Comparison of ENCODE assay signal across 13 mouse cellular contexts in the genomic region with DNA sequence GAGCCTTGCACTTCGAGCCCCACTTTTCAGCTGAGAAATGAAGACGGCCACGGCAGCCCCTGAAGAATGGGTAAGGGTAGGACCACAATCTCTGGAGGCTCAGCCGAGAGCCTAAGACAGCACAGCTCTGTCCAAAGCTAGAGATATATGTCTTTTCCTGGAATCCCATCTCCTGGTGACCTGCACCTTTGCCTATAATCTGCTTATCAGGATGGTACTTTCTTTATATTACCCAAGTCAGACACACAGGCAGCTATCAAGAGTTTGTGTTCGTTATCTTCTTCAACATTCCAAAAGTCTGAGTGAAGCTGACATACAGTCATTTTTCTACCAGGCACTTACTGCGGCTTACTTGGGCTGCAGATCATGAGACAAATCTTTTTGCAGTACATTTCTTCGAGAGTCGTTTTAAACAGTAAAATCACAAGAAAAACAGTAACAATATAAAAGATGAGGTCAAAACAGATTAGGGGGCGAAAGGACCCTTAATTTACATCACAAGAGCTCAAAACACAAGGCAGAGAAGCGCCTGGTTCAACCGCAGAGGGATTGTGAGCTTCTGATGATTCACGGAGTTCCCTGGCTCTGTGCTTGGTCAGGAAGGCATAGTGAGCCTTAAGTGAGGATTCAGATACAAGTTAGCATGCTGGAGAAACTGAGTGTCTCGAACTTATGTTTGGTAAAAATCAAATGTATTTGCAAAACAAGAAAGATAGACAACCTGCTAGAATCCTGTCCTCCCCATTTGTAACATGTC. TPM values are rescaled to one million over a fixed set of nuclear protein-coding genes. Genes with fewer than 3 reads are reported as not detected.
DNase-seq lines count a peak whose midpoint lies in the region; ATAC-seq and TF ChIP-seq lines count a peak whose summit lies in the region.
"Had no signal": no experiment of that assay in that cellular context is flagged by ENCODE, and none has a peak within 500 bp of the region (broad histone marks: within the 10 kb centered on the region; RNA-seq: fewer than 3 reads in every experiment).

No protein-coding gene starts in this region.

- no peak for DNase-seq in intestine, embryonic 14.5 days (ENCODE audit: low spot score)
- DNase-seq in layer of hippocampus, postnatal 36 days: no peak
- no peak for DNase-seq in right cerebral cortex, postnatal 10 days (ENCODE audit: low spot score in 2 of 2)
- DNase-seq: adrenal gland, adult 8-10 months; kidney, postnatal 14 days; lung, postnatal 14 days; thymus, postnatal 14 days had no signal

- no peaks in the 10 kb centered on the region for H3K9me3 ChIP-seq in forebrain, embryonic 12.5 days
- H3K9me3 ChIP-seq in forebrain, embryonic 13.5 days (replicated peaks): no peaks in the 10 kb centered on the region
- no peaks in the 10 kb centered on the region for H3K9me3 ChIP-seq in intestine, embryonic 14.5 days (ENCODE audit: control insufficient read depth, low read length)
- no peaks in the 10 kb centered on the region for H3K9me3 ChIP-seq in intestine, postnatal 0 days (ENCODE audit: control insufficient read depth)
- H3K9me3 ChIP-seq in ES-Bruce4 (replicated peaks; ENCODE audit: control insufficient read depth, insufficient read depth, low read length, poor library complexity, severe bottlenecking): no peaks in the 10 kb centered on the region
- H3K9me3 ChIP-seq in intestine, embryonic 16.5 days (ENCODE audit: control insufficient read depth, low read length): no peaks in the 10 kb centered on the region

- 0 out of 2 replicates have a peak overlapping the region, but pooled peaks have one; percentile 25 for H3K27ac ChIP-seq in forebrain, embryonic 12.5 days
- no peak overlapping the region for H3K27ac ChIP-seq in forebrain, embryonic 13.5 days
- peak overlapping the region; percentile 43 for H3K27ac ChIP-seq in intestine, embryonic 14.5 days (ENCODE audit: low read depth)
- no peak overlapping the region for H3K27ac ChIP-seq in intestine, postnatal 0 days (ENCODE audit: low read depth, low read length)
- H3K27ac ChIP-seq in ES-Bruce4 (ENCODE audit: insufficient read depth, low read length): peak overlapping the region; percentile 88
- H3K27ac ChIP-seq in intestine, embryonic 16.5 days (ENCODE audit: low read length): 0 out of 2 replicates have a peak overlapping the region, but pooled peaks have one; percentile 49

- no peak for TF ChIP-seq CTCF in intestine, postnatal 0 days (IDR thresholded peaks at IDR 0.05; ENCODE audit: low read depth)
- no peak for TF ChIP-seq CTCF in ES-Bruce4 (IDR thresholded peaks at IDR 0.05; ENCODE audit: low read depth, low read length)

- H3K4me3 ChIP-seq in forebrain, embryonic 12.5 days (replicated peaks): no peak overlapping the region
- no peak overlapping the region for H3K4me3 ChIP-seq in forebrain, embryonic 13.5 days
- no peak overlapping the region for H3K4me3 ChIP-seq in intestine, embryonic 14.5 days (ENCODE audit: low read depth, low read length)
- no peak overlapping the region for H3K4me3 ChIP-seq in intestine, postnatal 0 days (ENCODE audit: low read depth, low read length)
- H3K4me3 ChIP-seq in ES-Bruce4 (ENCODE audit: low read depth, low read length): no peak overlapping the region
- H3K4me3 ChIP-seq in intestine, embryonic 16.5 days (ENCODE audit: low read length): no peak overlapping the region

- no peak overlapping the region for H3K9ac ChIP-seq in forebrain, embryonic 12.5 days
- H3K9ac ChIP-seq in forebrain, embryonic 13.5 days: no peak overlapping the region
- no peak overlapping the region for H3K9ac ChIP-seq in intestine, embryonic 14.5 days (ENCODE audit: low read length)
- H3K9ac ChIP-seq in intestine, postnatal 0 days (ENCODE audit: low read depth, low read length): no peak overlapping the region
- no peak overlapping the region for H3K9ac ChIP-seq in ES-Bruce4 (ENCODE audit: low read depth, poor library complexity, severe bottlenecking)
- peak overlapping the region; percentile 18; the same call in 1 of the 2 replicates for H3K9ac ChIP-seq in intestine, embryonic 16.5 days (ENCODE audit: low read depth, low read length)

- no peaks in the 10 kb centered on the region for H3K36me3 ChIP-seq in forebrain, embryonic 12.5 days (replicated peaks)
- H3K36me3 ChIP-seq in forebrain, embryonic 13.5 days (ENCODE audit: poor library complexity, severe bottlenecking): no peaks in the 10 kb centered on the region
- H3K36me3 ChIP-seq in intestine, embryonic 14.5 days (ENCODE audit: control insufficient read depth, insufficient read depth, low read length): no peaks in the 10 kb centered on the region
- H3K36me3 ChIP-seq in intestine, postnatal 0 days (ENCODE audit: control insufficient read depth, insufficient read depth): no peaks in the 10 kb centered on the region
- H3K36me3 ChIP-seq in ES-Bruce4 (ENCODE audit: control insufficient read depth, insufficient read depth, low read length, poor library complexity, severe bottlenecking): no peaks in the 10 kb centered on the region
- no peaks in the 10 kb centered on the region for H3K36me3 ChIP-seq in intestine, embryonic 16.5 days (ENCODE audit: control insufficient read depth, insufficient read depth, low read length)

- no peak for TF ChIP-seq EP300 in ES-Bruce4 (IDR thresholded peaks at IDR 0.05; ENCODE audit: insufficient read depth, low read depth, low read length)

- WGBS in forebrain, embryonic 12.5 days: 29% methylated on average over 13 of the region's 13 CpGs
- WGBS in forebrain, embryonic 13.5 days: 25% methylated on average over 13 of the region's 13 CpGs
- WGBS in intestine, embryonic 14.5 days: 40% methylated on average over 13 of the region's 13 CpGs
- 62% methylated on average over 13 of the region's 13 CpGs for WGBS in intestine, postnatal 0 days
- 48% methylated on average over 13 of the region's 13 CpGs for WGBS in intestine, embryonic 16.5 days

- peaks cover 15% of the 10 kb centered on the region; the same call in 1 of the 2 replicates for H3K27me3 ChIP-seq in forebrain, embryonic 12.5 days
- H3K27me3 ChIP-seq in forebrain, embryonic 13.5 days: no peaks in the 10 kb centered on the region
- no peaks in the 10 kb centered on the region for H3K27me3 ChIP-seq in intestine, embryonic 14.5 days (replicated peaks; ENCODE audit: control insufficient read depth, insufficient read depth, low read length)
- no peaks in the 10 kb centered on the region for H3K27me3 ChIP-seq in intestine, postnatal 0 days (replicated peaks; ENCODE audit: control insufficient read depth, insufficient read depth, low read length)
- no peaks in the 10 kb centered on the region for H3K27me3 ChIP-seq in ES-Bruce4 (ENCODE audit: control insufficient read depth, insufficient read depth, low read length, poor library complexity, severe bottlenecking)
- H3K27me3 ChIP-seq in intestine, embryonic 16.5 days (replicated peaks; ENCODE audit: control insufficient read depth, insufficient read depth, low read length): no peaks in the 10 kb centered on the region

- no peak for ATAC-seq in forebrain, embryonic 12.5 days (ENCODE audit: low FRiP score)
- ATAC-seq in forebrain, embryonic 13.5 days: no peak
- ATAC-seq in intestine, embryonic 14.5 days (replicated peaks; ENCODE audit: low FRiP score, low TSS enrichment, low read depth): no peak
- no peak for ATAC-seq in intestine, postnatal 0 days
- no peak for ATAC-seq in intestine, embryonic 16.5 days

- no peak for TF ChIP-seq POLR2A in ES-Bruce4 (IDR thresholded peaks at IDR 0.05; ENCODE audit: insufficient read depth, low read length)

- H3K4me1 ChIP-seq in forebrain, embryonic 12.5 days: peaks cover 48% of the 10 kb centered on the region
- H3K4me1 ChIP-seq in forebrain, embryonic 13.5 days: peaks cover 6% of the 10 kb centered on the region
- H3K4me1 ChIP-seq in intestine, embryonic 14.5 days (replicated peaks; ENCODE audit: control insufficient read depth, insufficient read depth, low read length): peaks cover 64% of the 10 kb centered on the region
- peaks cover 15% of the 10 kb centered on the region for H3K4me1 ChIP-seq in intestine, postnatal 0 days (replicated peaks; ENCODE audit: control insufficient read depth, insufficient read depth, low read length)
- peaks cover 1% of the 10 kb centered on the region for H3K4me1 ChIP-seq in ES-Bruce4 (ENCODE audit: control insufficient read depth, insufficient read depth, low read length)
- peaks cover 44% of the 10 kb centered on the region for H3K4me1 ChIP-seq in intestine, embryonic 16.5 days (ENCODE audit: control insufficient read depth, insufficient read depth, low read length)

- no peak overlapping the region for H3K4me2 ChIP-seq in forebrain, embryonic 12.5 days
- H3K4me2 ChIP-seq in forebrain, embryonic 13.5 days: no peak overlapping the region
- no peak overlapping the region for H3K4me2 ChIP-seq in intestine, embryonic 14.5 days (ENCODE audit: low read length)
- no peak overlapping the region for H3K4me2 ChIP-seq in intestine, postnatal 0 days (replicated peaks; ENCODE audit: low read depth)
- H3K4me2 ChIP-seq in intestine, embryonic 16.5 days (ENCODE audit: low read depth, low read length): no peak overlapping the region

RNA-seq across cellular contexts. Expression of a gene that starts 16.7 kb away (rescaled TPM):
- polyA plus RNA-seq in forebrain, embryonic 12.5 days (2016; fragmentation: Nextera tagmentation; extraction: Ambion mirVana): 7.3 and 7.7 TPM in 2 replicates
- 6.2 and 7.4 TPM in 2 replicates for polyA plus RNA-seq in forebrain, embryonic 13.5 days (2015; fragmentation: Nextera tagmentation; extraction: Ambion mirVana)
- 34.8 and 37.3 TPM in 2 replicates for polyA plus RNA-seq in intestine, embryonic 14.5 days (2014; fragmentation: Nextera tagmentation; extraction: Ambion mirVana)
- 19.2 and 20.9 TPM in 2 replicates for polyA plus RNA-seq in intestine, postnatal 0 days (2015; fragmentation: Nextera tagmentation; extraction: Ambion mirVana)
- polyA plus RNA-seq in ES-Bruce4 (2011; ENCODE audit: insufficient read depth, insufficient read length, low read depth, missing spikeins): 7.0 and 9.1 TPM in 2 replicates
- 44.0 and 44.7 TPM in 2 replicates for polyA plus RNA-seq in intestine, embryonic 16.5 days (2015; fragmentation: Nextera tagmentation; extraction: Ambion mirVana)
- total RNA-seq in layer of hippocampus, postnatal 36 days (2021): 10 to 100 TPM in 1 of 2 experiments, 1 to 10 TPM in 1; 6.3 to 10.3 TPM
- total RNA-seq: hematopoietic stem cell, adult 5-6 weeks had no signal

Comparison
In these comparisons a context has a peak if more than half of its experiments do, and no peak if none do; other contexts are left out.
1. H3K27ac ChIP-seq: peak in forebrain, embryonic 12.5 days (single experiment), intestine, embryonic 14.5 days (single experiment), ES-Bruce4 (single experiment) and intestine, embryonic 16.5 days (single experiment); none in forebrain, embryonic 13.5 days (single experiment) and intestine, postnatal 0 days (single experiment).